Mouse (Mus musculus): Measurements from ENCODE around the gene Selplg.

DNA sequence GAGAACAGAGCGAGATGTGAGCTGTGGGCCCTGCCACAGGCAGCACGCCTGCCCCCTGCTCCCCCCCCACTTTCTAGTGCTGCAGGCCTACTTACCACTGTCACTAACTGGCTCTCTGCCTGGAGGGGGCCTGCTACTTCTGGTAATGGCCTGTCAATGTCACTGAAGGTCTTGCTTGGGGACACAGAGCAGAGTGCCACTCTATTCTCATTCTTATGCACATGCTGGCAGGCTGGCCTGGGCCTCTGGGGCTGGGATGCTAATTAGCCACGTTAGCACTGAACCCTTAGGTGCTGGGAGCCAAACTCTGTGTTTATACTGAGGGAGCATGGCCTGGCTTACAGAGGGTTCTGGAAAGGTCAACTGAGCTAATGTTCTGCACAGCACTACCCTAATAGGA lies 23.3 kb upstream of the Selplg start:
- TF ChIP-seq CTCF (IDR thresholded peaks at IDR 0.05; ENCODE audit: low read depth), result peak; percentile 11; the same call in 1 of the 2 replicates
- 0 out of 2 replicates have a peak, but pooled peaks have one; percentile 20 for TF ChIP-seq EP300 (IDR thresholded peaks at IDR 0.05; ENCODE audit: low read depth)
